Mouse (Mus musculus): ENCODE measurements at regions not wholly inside any gene's neighbourhood (a gene's known extent, or its start where the extent isn't known, plus 50 kb on each side); places are given as distances from the start of the nearest gene placed in this dataset.

GRCm38 (mm10) chr14:37749162-37749561 is 614.1 kb upstream of the Ghitm start:
- no peak for TF ChIP-seq CTCF (IDR thresholded peaks at IDR 0.05; ENCODE audit: low read depth, low read length)
- no peak for TF ChIP-seq POLR2A (IDR thresholded peaks at IDR 0.05; ENCODE audit: extremely low read depth, insufficient read depth, low read length)

Data from liver, adult 2 months (tissue).